Mouse (Mus musculus): Measurements from ENCODE around the gene Ssh2.

GRCm38 (mm10) chr11:77317721-77318477 is 101.8 kb downstream of the Ssh2 start:
- TF ChIP-seq CTCF (IDR thresholded peaks at IDR 0.05; ENCODE audit: extremely low read depth, insufficient read depth, low read length) (peak; percentile 24; the same call in 1 of the 2 replicates), POLR2A (IDR thresholded peaks at IDR 0.05; ENCODE audit: extremely low read depth, insufficient read depth, low read length) (no peak)
